Mouse (Mus musculus) heart, adult 2 months (tissue): Measurements from ENCODE around the gene Nipa1. TPM values are rescaled to one million over a fixed set of nuclear protein-coding genes. Genes with fewer than 3 reads are reported as not detected.
A peak's percentile ranks its signal among the peaks of the same experiment; 100 is the strongest.

Experiments used
- DNase-seq, 2 experiments: peaks; one replicate each; pipeline ENCODE4 v3.0.0; 2021
- H3K27ac ChIP-seq: fragments of 200-600 bp; 2 replicates; pipeline ENCODE4 v1.8.1; 2022
- H3K27me3 ChIP-seq: fragments of 200-500 bp; 2 replicates; pipeline ENCODE4 v1.6.1; 2012; ENCODE audit warnings: mild to moderate bottlenecking, low read length, inconsistent platforms, mixed read lengths; ENCODE audit not compliant: control insufficient read depth, insufficient read depth
- H3K36me3 ChIP-seq: fragments of 200-500 bp; 2 replicates; pipeline ENCODE4 v1.6.1; 2012; ENCODE audit warnings: low read length, inconsistent platforms; ENCODE audit not compliant: control insufficient read depth, insufficient read depth
- H3K4me1 ChIP-seq: fragments of 200-500 bp; 2 replicates; pipeline ENCODE4 v1.6.1; 2011; ENCODE audit warnings: low read length; ENCODE audit not compliant: control insufficient read depth, insufficient read depth
- H3K4me3 ChIP-seq: fragments of 200-600 bp; 2 replicates; pipeline ENCODE4 v1.8.1; 2022
- H3K79me2 ChIP-seq: fragments of 200-500 bp; replicated peaks from 2 replicates; pipeline ENCODE4 v1.6.1; 2012; ENCODE audit warnings: mild to moderate bottlenecking, inconsistent platforms, low read length, moderate library complexity, mixed read lengths; ENCODE audit not compliant: control insufficient read depth, insufficient read depth
- H3K9ac ChIP-seq: fragments of 200-500 bp; 2 replicates; pipeline ENCODE4 v1.6.1; 2012; ENCODE audit warnings: low read depth, mild to moderate bottlenecking, control low read depth, inconsistent platforms, low read length, mixed read lengths
- CTCF ChIP-seq: fragments of 200-600 bp; IDR thresholded peaks from 2 replicates; pipeline ENCODE4 v1.8.1; 2022; ENCODE audit warnings: antibody characterized with exemption, mild to moderate bottlenecking, moderate library complexity
- EP300 ChIP-seq: fragments of 200-500 bp; IDR thresholded peaks from 2 replicates; pipeline ENCODE4 v1.6.1; 2011; ENCODE audit warnings: low read depth, low read length, control low read depth; ENCODE audit not compliant: insufficient read depth
- POLR2A ChIP-seq: fragments of 200-500 bp; IDR thresholded peaks from 2 replicates; pipeline ENCODE4 v1.6.1; 2011; ENCODE audit warnings: mild to moderate bottlenecking, low read depth, low read length, control low read depth; ENCODE audit not compliant: insufficient read depth
- WGBS: fragments of 180-500 bp; shearing (Covaris S2); methylation state at CpG from one replicate; pipeline ENCODE4 v1.1.7; 2018; 5-methylcytosine and 5-hydroxymethylcytosine counted together
- intact Hi-C: fragments of 180-260 bp; cut with DNase I; formaldehyde crosslinking; loops from one replicate; pipeline ENCODE4 v1.15.1; 2025
- long read RNA-seq: library from polyadenylated mRNA; stranded (forward); transcript quantifications from one replicate; pipeline ENCODE4 v2.0.0, GENCODE M21; 2021
- polyA plus RNA-seq: library from polyadenylated mRNA; depleted of rRNA; stranded (reverse); fragments of >200 nt; gene quantifications from 2 replicates; pipeline ENCODE4 v1.2.3, GENCODE M21; 2012; rRNA removed
- total RNA-seq, 2 experiments: library from RNA; stranded (reverse); gene quantifications; 2 replicates each; pipeline ENCODE4 v1.2.3; 2021

The Nipa1 gene
- total RNA-seq (1 to 10 TPM; 5.5 to 6.3 TPM), polyA plus RNA-seq (3.7 and 6.2 TPM in 2 replicates)
- long read RNA-seq, transcript Nipa1-201 (5 exons, 3,183 nt), result major isoform, 19 of 19 reads
- long read RNA-seq, partial matches to known transcripts, result 0 of 19 reads
- long read RNA-seq, other reads (novel, unspliced or antisense), result 0 of 19 reads

DNA sequence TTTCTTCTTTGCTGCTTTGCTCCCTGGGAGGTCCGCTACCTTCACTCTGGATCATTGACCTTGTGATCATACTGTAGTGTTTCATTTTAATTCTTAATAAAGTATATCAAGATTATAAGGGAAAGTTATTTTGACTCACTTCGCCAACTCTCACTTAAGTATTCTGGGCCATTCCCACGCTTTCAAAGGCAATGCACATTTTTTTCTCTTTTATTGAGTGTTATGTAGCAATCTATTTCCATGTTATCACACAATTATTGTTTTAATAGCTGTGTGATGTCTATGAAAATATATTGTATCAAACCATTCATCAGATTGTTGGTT lies at the start of gene Nipa1:
Gene Nipa1 (minus strand): TSS at position 25 of the 324 bp plus-strand sequence.
- intact Hi-C loops, result no loop called here
- Histone ChIP-seq H3K4me3 (peak within 1 kb of the TSS; percentile 91), H3K27ac (peak within 1 kb of the TSS; percentile 71), H3K36me3 (no peaks in the 10 kb centered on the region), H3K27me3 (no peaks in the 10 kb centered on the region), H3K9ac (peak within 1 kb of the TSS; percentile 89), H3K4me1 (no peaks in the 10 kb centered on the region), H3K79me2 (no peaks in the 10 kb centered on the region)
- WGBS, result 39% methylated on average over 3 of the region's 3 CpGs
- TF ChIP-seq EP300 (no peak), POLR2A (no peak), CTCF (no peak)
- no peak for DNase-seq

DNA sequence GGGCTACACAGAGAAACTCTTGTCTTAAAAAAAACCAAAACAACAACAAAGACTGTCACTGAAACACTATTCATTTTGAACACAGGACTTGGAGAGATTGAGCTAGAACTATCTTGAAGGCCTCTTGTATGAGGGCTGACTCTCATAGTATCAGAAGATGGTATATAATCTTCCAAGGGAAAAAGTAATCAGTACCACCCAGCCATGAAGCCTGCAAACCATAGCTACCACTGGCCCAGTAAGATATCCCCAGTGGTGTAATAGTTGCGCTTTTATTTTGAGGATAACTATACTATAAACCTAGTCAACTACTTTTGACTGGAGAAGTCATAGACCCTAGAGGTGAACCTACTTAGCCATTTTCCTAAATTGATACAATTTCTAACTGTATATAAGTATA lies 46.9 kb upstream of the Nipa1 start:
- 100% methylated on average over 1 of the region's 1 CpGs for WGBS
- TF ChIP-seq CTCF, result no peak
- no peak for TF ChIP-seq EP300
- Histone ChIP-seq H3K27me3 (no peaks in the 10 kb centered on the region), H3K4me3 (no peak overlapping the region), H3K79me2 (no peaks in the 10 kb centered on the region; the same call in 1 of the 2 replicates), H3K9ac (no peak overlapping the region), H3K36me3 (no peaks in the 10 kb centered on the region; the same call in 1 of the 2 replicates), H3K27ac (no peak overlapping the region; the same call in 1 of the 2 replicates), H3K4me1 (peaks cover 6% of the 10 kb centered on the region)
- intact Hi-C loops, result no loop called here
- DNase-seq, result no peak

DNA sequence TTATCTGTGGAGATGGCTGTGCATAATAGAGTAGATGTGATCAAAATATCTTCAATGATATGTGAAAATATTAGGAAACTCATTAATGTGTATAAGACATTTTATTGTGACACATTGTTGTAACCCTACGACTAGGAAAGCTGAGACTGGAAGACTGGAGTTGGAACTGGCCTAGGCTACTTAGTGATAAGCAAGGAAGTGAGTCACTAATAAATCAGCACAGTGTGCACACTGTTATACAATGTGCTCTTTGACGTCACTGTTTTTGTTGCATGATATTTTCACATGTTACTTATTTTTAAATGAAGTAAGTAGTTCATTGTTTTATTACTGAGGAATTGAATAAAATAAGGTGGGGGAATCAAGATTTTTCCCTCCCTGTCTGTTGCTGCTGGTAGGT lies 46.4 kb upstream of the Nipa1 start:
- Histone ChIP-seq H3K27me3 (no peaks in the 10 kb centered on the region), H3K4me3 (no peak overlapping the region), H3K36me3 (no peaks in the 10 kb centered on the region; the same call in 1 of the 2 replicates), H3K79me2 (no peaks in the 10 kb centered on the region; the same call in 1 of the 2 replicates), H3K4me1 (peaks cover 6% of the 10 kb centered on the region), H3K9ac (no peak overlapping the region), H3K27ac (peak overlapping the region; percentile 26; the same call in 1 of the 2 replicates)
- WGBS, result 23% methylated on average over 2 of the region's 2 CpGs
- DNase-seq, result no peak
- intact Hi-C loops, result no loop called here
- no peak for TF ChIP-seq POLR2A
- no peak for TF ChIP-seq CTCF
- no peak for TF ChIP-seq EP300

DNA sequence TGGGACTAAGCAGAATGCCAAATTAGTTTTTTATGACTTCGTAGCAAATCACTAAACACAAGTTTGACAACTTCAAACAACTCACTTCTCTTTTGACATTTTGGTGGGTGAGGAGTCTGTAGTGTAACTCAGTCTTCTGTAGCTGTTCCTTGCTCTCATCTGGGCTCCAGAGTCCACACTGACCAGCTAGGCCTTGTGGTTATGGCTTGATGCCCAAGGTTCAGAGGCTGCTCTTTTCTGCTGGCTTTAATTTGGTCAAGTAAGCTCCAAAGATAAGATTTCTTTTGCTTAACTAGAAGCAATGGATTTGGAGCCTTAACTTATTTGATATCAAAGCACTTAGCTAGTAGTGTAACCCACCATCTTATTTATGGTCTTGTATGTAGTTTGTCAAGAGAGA lies 45.1 kb upstream of the Nipa1 start:
- H3K79me2 ChIP-seq, result no peaks in the 10 kb centered on the region; the same call in 1 of the 2 replicates
- H3K4me3 ChIP-seq, result no peak overlapping the region
- no peak overlapping the region for H3K27ac ChIP-seq
- 88% methylated on average over 1 of the region's 1 CpGs for WGBS
- no peak overlapping the region for H3K9ac ChIP-seq
- no peak for TF ChIP-seq POLR2A
- TF ChIP-seq EP300, result no peak
- no peak for TF ChIP-seq CTCF
- DNase-seq, result no peak
- peaks cover 6% of the 10 kb centered on the region for H3K4me1 ChIP-seq
- intact Hi-C loops, result no loop called here
- H3K36me3 ChIP-seq, result no peaks in the 10 kb centered on the region; the same call in 1 of the 2 replicates
- no peaks in the 10 kb centered on the region for H3K27me3 ChIP-seq

DNA sequence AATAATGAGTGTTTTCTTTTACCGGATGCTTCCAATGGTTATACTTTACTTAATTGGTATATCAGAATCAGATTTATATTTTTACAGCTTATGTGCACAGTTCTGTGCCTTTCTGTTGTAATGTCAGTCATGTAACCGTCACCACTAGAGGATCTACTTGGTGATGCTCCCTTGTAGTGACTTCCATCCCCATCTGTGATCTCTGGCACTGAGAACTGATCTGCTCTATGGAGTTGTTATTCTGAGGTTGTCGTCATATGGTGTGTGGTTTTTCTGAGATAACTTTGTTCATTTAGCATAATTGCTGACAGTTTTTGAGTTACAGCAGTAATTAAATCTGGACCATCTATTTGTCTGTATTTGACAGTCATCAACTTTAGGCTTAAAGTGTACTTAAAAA lies 35.6 kb upstream of the Nipa1 start:
- no peaks in the 10 kb centered on the region for H3K27me3 ChIP-seq
- no peak for TF ChIP-seq CTCF
- no peak for TF ChIP-seq POLR2A
- no peak for TF ChIP-seq EP300
- H3K4me3 ChIP-seq, result no peak overlapping the region
- peaks cover 8% of the 10 kb centered on the region for H3K36me3 ChIP-seq
- H3K4me1 ChIP-seq, result peaks cover 1% of the 10 kb centered on the region; the same call in 1 of the 2 replicates
- DNase-seq, result no peak
- no peak overlapping the region for H3K27ac ChIP-seq
- H3K9ac ChIP-seq, result no peak overlapping the region
- intact Hi-C loops, result no loop called here
- 83% methylated on average over 3 of the region's 3 CpGs for whole genome bisulfite sequencing
- H3K79me2 ChIP-seq, result peaks cover 7% of the 10 kb centered on the region

DNA sequence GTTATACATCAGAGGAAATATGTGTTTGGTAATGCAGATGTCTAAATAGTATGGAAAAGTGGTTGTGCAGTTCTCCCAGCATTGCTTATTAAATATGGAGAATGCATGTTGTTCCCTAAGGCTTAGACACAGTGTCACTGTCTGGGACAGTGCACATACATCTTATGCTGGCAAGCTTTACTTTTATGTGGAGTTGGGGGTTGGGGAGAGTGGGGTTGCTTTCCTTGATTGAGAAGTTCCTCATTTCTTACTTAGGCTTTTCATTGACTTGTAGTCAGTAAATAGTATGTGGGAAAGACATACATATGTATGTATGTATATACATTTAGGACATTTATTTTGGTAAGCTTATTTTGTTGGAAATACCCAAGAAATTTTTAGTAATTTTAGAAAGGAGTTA lies 33.2 kb upstream of the Nipa1 start:
- H3K79me2 ChIP-seq, result peaks cover 2% of the 10 kb centered on the region; the same call in 1 of the 2 replicates
- H3K36me3 ChIP-seq, result peaks cover 10% of the 10 kb centered on the region
- H3K27me3 ChIP-seq, result no peaks in the 10 kb centered on the region
- no peak for DNase-seq
- TF ChIP-seq POLR2A, result no peak
- TF ChIP-seq EP300, result no peak
- TF ChIP-seq CTCF, result no peak
- no peak overlapping the region for H3K9ac ChIP-seq
- H3K27ac ChIP-seq, result no peak overlapping the region
- peaks cover 1% of the 10 kb centered on the region for H3K4me1 ChIP-seq
- intact Hi-C loops, result loop anchor here (5.0 kb wide), 2 partner anchors 74 to 211 kb away; partner anchors contain the start of gene Cyfip1
- no peak overlapping the region for H3K4me3 ChIP-seq
